Mouse (Mus musculus) adrenal gland, postnatal 10 days (tissue): Measurements from ENCODE around the gene Cln3. TPM values are rescaled to one million over a fixed set of nuclear protein-coding genes. Genes with fewer than 3 reads are reported as not detected.

Experiments used
- microRNA-seq: library from miRNA; unstranded; fragments of <30 nt; microRNA quantifications from one replicate; pipeline ENCODE4 v1.2.0, GENCODE M21; 2021
- total RNA-seq, 2 experiments: library from RNA; stranded (reverse); gene quantifications; 2 replicates each; pipeline ENCODE4 v1.2.3; 2021

Gene Cln3
- total RNA-seq, 2 experiments from 2014 or later: 26.1 to 36.1 TPM

Small RNA genes within 50 kb of the gene (microRNA-seq; reads per million reads assigned to microRNA genes)
- 3.2 reads per million for gene Mir7059

Other genes starting within 250 kb of the Cln3 start
- 1 to 10 TPM; 4.0 to 4.1 TPM for gene Lat, start 216.2 kb downstream of the Cln3 start, total RNA-seq
- 10 to 100 TPM; 36.6 to 43.9 TPM for gene Spns1, start 208.4 kb downstream of the Cln3 start, total RNA-seq
- gene Nfatc2ip, start 189.1 kb downstream of the Cln3 start, total RNA-seq: 1 to 10 TPM; 6.9 to 7.3 TPM
- 1 to 10 TPM; 4.0 to 4.9 TPM for gene Cd19, start 170.9 kb downstream of the Cln3 start, total RNA-seq
- 10 to 100 TPM; 26.5 to 42.3 TPM for gene Rabep2, start 157.1 kb downstream of the Cln3 start, total RNA-seq
- 100 to 1,000 TPM; 189 to 579 TPM for gene Atp2a1, start 122.7 kb downstream of the Cln3 start, total RNA-seq
- 10 to 100 TPM; 47.5 to 53.4 TPM for gene Sh2b1, start 110.4 kb downstream of the Cln3 start, total RNA-seq
- 100 to 1,000 TPM; 215 to 222 TPM for gene Tufm, start 98.5 kb downstream of the Cln3 start, total RNA-seq
- gene Atxn2l, start 82.4 kb downstream of the Cln3 start, total RNA-seq: 10 to 100 TPM; 65.0 to 84.5 TPM
- 100 to 1,000 TPM; 214 to 223 TPM for gene Eif3c, start 19.4 kb downstream of the Cln3 start, total RNA-seq
- gene Apobr, start 875 bp downstream of the Cln3 start, total RNA-seq: 1 to 10 TPM; 2.1 to 2.2 TPM
- not detected for gene Il27, start 9.1 kb upstream of the Cln3 start, total RNA-seq
- gene Nupr1, start 45.0 kb upstream of the Cln3 start, total RNA-seq: 10 to 100 TPM; 14.9 to 19.9 TPM
- 10 to 100 TPM; 31.3 to 46.9 TPM for gene Sgf29, start 63.5 kb upstream of the Cln3 start, total RNA-seq
- 100 to 1,000 TPM in 1 of 2 experiments, 10 to 100 TPM in 1; 53.9 to 125 TPM for gene Sult1a1, start 90.6 kb upstream of the Cln3 start, total RNA-seq
- 10 to 100 TPM; 67.6 to 81.0 TPM for gene Bola2, start 109.6 kb upstream of the Cln3 start, total RNA-seq
- 10 to 100 TPM in 1 of 2 experiments, 1 to 10 TPM in 1; 8.2 to 15.0 TPM for gene Slx1b, start 110.0 kb upstream of the Cln3 start, total RNA-seq
- gene Coro1a, start 122.0 kb upstream of the Cln3 start, total RNA-seq: 10 to 100 TPM; 36.1 to 39.3 TPM
- 100 to 1,000 TPM; 125 to 158 TPM for gene Mapk3, start 173.8 kb upstream of the Cln3 start, total RNA-seq
- 1 to 10 TPM; 3.4 to 8.6 TPM for gene Gdpd3, start 180.5 kb upstream of the Cln3 start, total RNA-seq
- 100 to 1,000 TPM; 140 to 147 TPM for gene Ypel3, start 191.1 kb upstream of the Cln3 start, total RNA-seq
- gene Tbx6, start 195.7 kb upstream of the Cln3 start, total RNA-seq: 1 to 10 TPM in 1 of 2 experiments, under 1 TPM in 1; 0.60 to 1.2 TPM
- gene Ppp4c, start 206.7 kb upstream of the Cln3 start, total RNA-seq: 100 to 1,000 TPM; 103 to 107 TPM
- 10 to 100 TPM; 29.0 to 36.1 TPM for gene Fam57b, start 211.9 kb upstream of the Cln3 start, total RNA-seq
- not detected for gene 4930451I11Rik, start 245.8 kb upstream of the Cln3 start, total RNA-seq